Mouse (Mus musculus): Measurements from ENCODE around the gene Slc35f3.

GRCm38 (mm10) chr8:126398349-126398748 lies 100.0 kb downstream of the Slc35f3 start:
- TF ChIP-seq CTCF (conservative IDR thresholded peaks at IDR 0.05; ENCODE audit: insufficient read depth, insufficient read length, low read depth, low read length) (peak; percentile 61), POLR2A (IDR thresholded peaks at IDR 0.05; ENCODE audit: low read depth, low read length) (no peak)
